Mouse (Mus musculus): ENCODE data around the gene Gabra4. TPM values are rescaled to one million over a fixed set of nuclear protein-coding genes. Genes with fewer than 3 reads are reported as not detected.

Gabra4 gene
- polyA plus RNA-seq, 1 experiment from 2014 or later = 1.2 TPM

DNA sequence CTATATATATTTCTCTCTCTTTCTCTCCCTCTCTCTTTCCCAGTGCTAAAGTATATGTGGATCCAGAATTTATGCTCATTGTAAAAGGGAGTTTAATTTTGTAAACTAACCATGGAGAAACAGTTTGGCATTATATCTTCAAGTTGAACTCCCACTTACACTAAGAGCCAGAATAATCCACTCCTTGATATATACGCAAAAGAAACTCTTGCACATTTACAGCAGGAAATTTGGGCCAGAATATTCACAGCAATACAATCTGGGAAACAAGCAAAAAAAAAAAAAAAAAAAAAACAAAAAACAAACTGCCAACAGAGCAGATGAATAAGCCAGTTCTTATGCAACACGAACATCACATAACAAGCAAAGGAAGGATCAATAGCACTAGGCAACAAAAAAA, 10.0 kb downstream of the Gabra4 start:
- H3K4me2 ChIP-seq (replicated peaks; ENCODE audit: low read depth, low read length) = no peak overlapping the region
- ATAC-seq (ENCODE audit: low FRiP score) = no peak
- WGBS = 80% methylated on average over 2 of the region's 2 CpGs
- H3K4me1 ChIP-seq (replicated peaks; ENCODE audit: control insufficient read depth, insufficient read depth, low read length) = no peaks in the 10 kb centered on the region
- H3K27me3 ChIP-seq (ENCODE audit: control insufficient read depth, insufficient read depth, low read length) = no peaks in the 10 kb centered on the region
- H3K4me3 ChIP-seq (ENCODE audit: low read depth, low read length) = no peak overlapping the region
- H3K27ac ChIP-seq (ENCODE audit: low read depth, low read length) = no peak overlapping the region
- H3K9me3 ChIP-seq (ENCODE audit: control insufficient read depth, low read length) = no peaks in the 10 kb centered on the region
- H3K36me3 ChIP-seq (ENCODE audit: control insufficient read depth, insufficient read depth, low read length) = no peaks in the 10 kb centered on the region
- no peak for DNase-seq (ENCODE audit: low spot score)
- H3K9ac ChIP-seq (ENCODE audit: low read depth, low read length) = no peak overlapping the region

DNA sequence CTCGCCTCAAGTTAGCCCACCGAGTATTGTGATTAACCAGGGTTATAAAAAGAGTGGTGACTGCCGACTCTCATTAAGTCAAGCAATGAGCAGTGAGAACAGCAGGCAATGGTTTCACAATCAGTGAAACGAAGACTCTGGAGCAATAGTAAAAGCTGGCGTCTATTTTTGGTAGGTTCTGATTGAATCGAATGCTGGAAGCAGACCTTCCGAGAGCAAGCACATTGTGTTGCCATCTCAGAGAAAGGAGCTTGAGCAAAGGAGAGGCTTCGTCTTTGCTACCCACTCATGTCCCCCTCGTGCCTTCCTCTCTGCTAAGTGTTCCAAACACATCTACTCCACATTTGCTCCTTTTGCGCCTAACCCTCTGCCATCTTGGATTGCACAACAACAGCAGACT, 18.3 kb downstream of the Gabra4 start:
- H3K4me1 ChIP-seq (replicated peaks; ENCODE audit: control insufficient read depth, insufficient read depth, low read length) = no peaks in the 10 kb centered on the region
- no peaks in the 10 kb centered on the region for H3K27me3 ChIP-seq (ENCODE audit: control insufficient read depth, insufficient read depth, low read length)
- H3K9ac ChIP-seq (ENCODE audit: low read depth, low read length) = no peak overlapping the region
- H3K36me3 ChIP-seq (ENCODE audit: control insufficient read depth, insufficient read depth, low read length) = no peaks in the 10 kb centered on the region
- H3K4me2 ChIP-seq (replicated peaks; ENCODE audit: low read depth, low read length) = no peak overlapping the region
- no peak overlapping the region for H3K4me3 ChIP-seq (ENCODE audit: low read depth, low read length)
- no peaks in the 10 kb centered on the region for H3K9me3 ChIP-seq (ENCODE audit: control insufficient read depth, low read length)
- DNase-seq (ENCODE audit: low spot score) (no peak), ATAC-seq (ENCODE audit: low FRiP score) (no peak)
- WGBS = 88% methylated on average over 10 of the region's 10 CpGs
- no peak overlapping the region for H3K27ac ChIP-seq (ENCODE audit: low read depth, low read length)

DNA sequence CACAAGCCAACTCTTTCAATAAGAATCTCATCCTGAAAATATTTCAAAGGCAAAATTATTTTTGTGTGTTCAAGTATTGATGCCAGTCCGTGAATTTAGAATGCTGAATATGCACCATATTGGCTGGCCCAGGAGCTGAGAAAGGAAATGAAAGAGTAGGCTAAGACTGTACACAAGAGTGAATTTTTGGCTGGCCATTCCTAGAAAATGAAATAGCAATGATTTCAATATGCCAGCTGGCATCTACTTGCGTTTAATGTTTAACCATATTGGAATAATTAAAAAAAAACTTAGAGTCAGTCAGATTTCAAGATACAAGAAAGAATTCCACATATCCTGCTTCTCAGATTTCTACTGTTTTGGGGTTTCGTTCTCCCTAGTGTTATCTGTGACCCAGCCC, 30.3 kb downstream of the Gabra4 start:
- H3K4me1 ChIP-seq (replicated peaks; ENCODE audit: control insufficient read depth, insufficient read depth, low read length) = no peaks in the 10 kb centered on the region
- 86% methylated on average over 3 of the region's 3 CpGs for WGBS
- H3K9ac ChIP-seq (ENCODE audit: low read depth, low read length) = no peak overlapping the region
- H3K4me3 ChIP-seq (ENCODE audit: low read depth, low read length) = no peak overlapping the region
- H3K9me3 ChIP-seq (ENCODE audit: control insufficient read depth, low read length) = no peaks in the 10 kb centered on the region
- no peak for ATAC-seq (ENCODE audit: low FRiP score)
- no peak overlapping the region for H3K27ac ChIP-seq (ENCODE audit: low read depth, low read length)
- H3K27me3 ChIP-seq (ENCODE audit: control insufficient read depth, insufficient read depth, low read length) = no peaks in the 10 kb centered on the region
- H3K4me2 ChIP-seq (replicated peaks; ENCODE audit: low read depth, low read length) = no peak overlapping the region
- H3K36me3 ChIP-seq (ENCODE audit: control insufficient read depth, insufficient read depth, low read length) = no peaks in the 10 kb centered on the region
- no peak for DNase-seq (ENCODE audit: low spot score)

DNA sequence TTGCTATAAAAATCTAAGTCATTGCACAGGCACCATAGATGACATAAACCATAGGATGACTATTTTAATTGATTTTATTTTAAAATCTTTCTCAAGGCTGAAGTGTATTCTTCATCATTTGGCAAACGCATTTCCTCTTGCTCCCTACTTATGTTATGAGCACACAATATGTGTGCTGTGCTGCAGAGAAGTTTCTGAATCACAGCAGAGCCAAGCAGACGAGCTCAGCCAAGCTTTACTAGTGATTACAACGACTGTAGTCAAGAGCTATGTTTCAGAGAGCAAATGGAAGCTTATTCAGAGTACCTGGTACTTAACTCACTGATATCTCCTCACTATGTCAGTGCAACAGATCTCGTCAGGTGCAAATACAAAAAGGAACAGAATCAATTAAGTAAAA, 41.4 kb downstream of the Gabra4 start:
- DNase-seq (ENCODE audit: low spot score) = no peak
- Histone ChIP-seq H3K4me2 (replicated peaks; ENCODE audit: low read depth, low read length) (no peak overlapping the region), H3K4me1 (replicated peaks; ENCODE audit: control insufficient read depth, insufficient read depth, low read length) (no peaks in the 10 kb centered on the region), H3K27ac (ENCODE audit: low read depth, low read length) (no peak overlapping the region), H3K4me3 (ENCODE audit: low read depth, low read length) (no peak overlapping the region), H3K9ac (ENCODE audit: low read depth, low read length) (no peak overlapping the region), H3K9me3 (ENCODE audit: control insufficient read depth, low read length) (no peaks in the 10 kb centered on the region), H3K27me3 (ENCODE audit: control insufficient read depth, insufficient read depth, low read length) (no peaks in the 10 kb centered on the region), H3K36me3 (ENCODE audit: control insufficient read depth, insufficient read depth, low read length) (no peaks in the 10 kb centered on the region)
- ATAC-seq (ENCODE audit: low FRiP score) = no peak
- 84% methylated on average over 4 of the region's 4 CpGs for whole genome bisulfite sequencing

DNA sequence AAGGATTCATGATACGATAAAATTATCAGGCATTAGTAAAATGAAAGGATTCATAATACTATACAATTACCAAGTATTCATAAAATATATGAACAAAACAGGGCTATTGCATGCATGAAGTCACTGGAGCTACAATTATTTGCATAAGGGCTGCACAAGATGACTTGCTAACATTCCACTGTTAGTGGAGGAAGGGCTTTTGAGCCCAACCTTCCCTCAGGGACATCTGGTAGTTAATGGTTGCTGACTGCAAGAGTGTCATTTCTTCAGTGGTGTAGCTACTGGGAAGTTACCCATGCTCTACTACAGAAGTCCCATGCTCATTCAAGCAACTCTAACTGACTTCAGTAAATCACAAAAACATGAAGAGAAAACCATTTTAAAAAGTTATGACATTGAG, 43.8 kb downstream of the Gabra4 start:
- no peak overlapping the region for H3K27ac ChIP-seq (ENCODE audit: low read depth, low read length)
- no peaks in the 10 kb centered on the region for H3K36me3 ChIP-seq (ENCODE audit: control insufficient read depth, insufficient read depth, low read length)
- H3K27me3 ChIP-seq (ENCODE audit: control insufficient read depth, insufficient read depth, low read length) = no peaks in the 10 kb centered on the region
- no peaks in the 10 kb centered on the region for H3K9me3 ChIP-seq (ENCODE audit: control insufficient read depth, low read length)
- no peak for ATAC-seq (ENCODE audit: low FRiP score)
- DNase-seq (ENCODE audit: low spot score) = no peak
- H3K9ac ChIP-seq (ENCODE audit: low read depth, low read length) = no peak overlapping the region
- no peak overlapping the region for H3K4me2 ChIP-seq (replicated peaks; ENCODE audit: low read depth, low read length)
- H3K4me3 ChIP-seq (ENCODE audit: low read depth, low read length) = no peak overlapping the region
- H3K4me1 ChIP-seq (replicated peaks; ENCODE audit: control insufficient read depth, insufficient read depth, low read length) = no peaks in the 10 kb centered on the region
- 87% methylated on average over 1 of the region's 1 CpGs for WGBS

DNA sequence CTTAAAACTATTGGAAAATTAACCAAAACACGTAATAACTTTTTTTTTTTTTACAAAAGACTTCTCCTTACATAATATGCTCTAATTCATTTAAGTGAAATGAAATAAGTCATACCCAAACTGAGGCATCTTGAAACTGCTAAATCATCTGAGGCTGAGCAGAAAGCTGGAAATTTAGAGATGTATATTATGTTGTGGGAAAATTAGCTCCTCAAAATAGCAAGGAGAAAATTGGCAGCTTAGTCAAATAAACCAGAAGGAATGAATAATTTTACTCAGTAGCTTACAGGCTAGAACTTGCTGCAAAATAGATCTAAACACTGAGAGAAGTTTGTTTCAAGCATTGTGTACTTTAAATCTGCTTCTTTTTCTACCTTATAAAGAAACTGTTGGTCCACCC, 49.4 kb downstream of the Gabra4 start:
- Histone ChIP-seq H3K36me3 (ENCODE audit: control insufficient read depth, insufficient read depth, low read length) (no peaks in the 10 kb centered on the region), H3K9me3 (ENCODE audit: control insufficient read depth, low read length) (no peaks in the 10 kb centered on the region), H3K4me1 (replicated peaks; ENCODE audit: control insufficient read depth, insufficient read depth, low read length) (no peaks in the 10 kb centered on the region), H3K4me3 (ENCODE audit: low read depth, low read length) (no peak overlapping the region), H3K27ac (ENCODE audit: low read depth, low read length) (no peak overlapping the region), H3K9ac (ENCODE audit: low read depth, low read length) (no peak overlapping the region), H3K27me3 (ENCODE audit: control insufficient read depth, insufficient read depth, low read length) (no peaks in the 10 kb centered on the region), H3K4me2 (replicated peaks; ENCODE audit: low read depth, low read length) (no peak overlapping the region)
- ATAC-seq (ENCODE audit: low FRiP score) (no peak), DNase-seq (ENCODE audit: low spot score) (no peak)
- 70% methylated on average over 1 of the region's 1 CpGs for WGBS

DNA sequence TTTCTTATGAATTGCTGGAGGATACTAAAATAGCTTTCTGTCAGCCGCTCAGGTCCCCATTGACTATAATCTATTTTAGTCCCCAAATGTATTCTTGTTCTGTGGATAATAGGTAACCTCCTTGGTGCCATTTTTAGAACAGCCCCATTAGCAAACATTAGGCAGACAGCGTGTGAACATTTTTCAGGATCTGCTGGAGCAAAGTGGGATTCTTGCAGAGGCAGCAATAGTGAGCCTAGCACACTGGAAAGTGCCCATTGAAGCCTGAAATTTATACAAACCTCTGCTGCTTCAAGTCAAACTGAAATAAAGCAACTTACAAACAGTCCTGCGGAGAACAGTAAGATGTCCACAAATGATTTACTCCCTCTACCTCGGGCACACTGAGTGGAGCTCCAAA, 51.2 kb downstream of the Gabra4 start:
- 60% methylated on average over 4 of the region's 4 CpGs for WGBS
- Histone ChIP-seq H3K9ac (ENCODE audit: low read depth, low read length) (no peak overlapping the region), H3K27me3 (ENCODE audit: control insufficient read depth, insufficient read depth, low read length) (no peaks in the 10 kb centered on the region), H3K36me3 (ENCODE audit: control insufficient read depth, insufficient read depth, low read length) (no peaks in the 10 kb centered on the region), H3K4me2 (replicated peaks; ENCODE audit: low read depth, low read length) (no peak overlapping the region), H3K4me3 (ENCODE audit: low read depth, low read length) (no peak overlapping the region), H3K4me1 (replicated peaks; ENCODE audit: control insufficient read depth, insufficient read depth, low read length) (no peaks in the 10 kb centered on the region), H3K27ac (ENCODE audit: low read depth, low read length) (no peak overlapping the region), H3K9me3 (ENCODE audit: control insufficient read depth, low read length) (no peaks in the 10 kb centered on the region)
- no peak for ATAC-seq (ENCODE audit: low FRiP score)
- DNase-seq (ENCODE audit: low spot score) = no peak

DNA sequence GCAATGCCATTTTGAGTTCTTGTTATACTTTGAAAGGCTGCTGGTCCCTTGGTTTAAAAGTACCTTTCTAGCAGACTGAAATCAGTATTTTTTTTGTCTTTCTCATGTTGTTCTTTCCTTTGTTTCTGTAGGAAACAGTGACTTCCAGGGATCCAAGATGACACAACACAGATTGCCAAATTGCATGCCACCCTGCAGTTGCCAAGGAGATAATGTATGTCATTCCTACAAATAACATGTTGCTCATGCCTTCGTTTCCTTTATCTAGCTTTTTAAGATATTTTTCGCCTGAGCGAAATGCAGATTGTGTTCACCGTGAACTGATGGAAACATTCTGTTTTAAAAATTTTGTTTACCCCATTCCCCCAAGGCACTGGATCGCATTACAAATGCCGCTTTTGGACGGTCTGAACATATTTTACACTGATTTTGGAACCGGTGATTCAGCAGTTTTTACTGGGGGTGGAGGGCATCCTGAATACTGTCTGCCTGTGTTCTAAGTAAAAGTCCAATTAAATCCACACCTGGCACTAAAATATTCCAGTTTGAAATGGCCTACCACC, 53.9 kb downstream of the Gabra4 start:
- no peaks in the 10 kb centered on the region for H3K27me3 ChIP-seq (ENCODE audit: control insufficient read depth, insufficient read depth, low read length)
- H3K27ac ChIP-seq (ENCODE audit: low read depth, low read length) = no peak overlapping the region
- no peak overlapping the region for H3K4me2 ChIP-seq (replicated peaks; ENCODE audit: low read depth, low read length)
- WGBS = 78% methylated on average over 8 of the region's 8 CpGs
- no peak overlapping the region for H3K9ac ChIP-seq (ENCODE audit: low read depth, low read length)
- no peak for DNase-seq (ENCODE audit: low spot score)
- H3K9me3 ChIP-seq (ENCODE audit: control insufficient read depth, low read length) = no peaks in the 10 kb centered on the region
- no peak for ATAC-seq (ENCODE audit: low FRiP score)
- H3K4me1 ChIP-seq (replicated peaks; ENCODE audit: control insufficient read depth, insufficient read depth, low read length) = no peaks in the 10 kb centered on the region
- H3K36me3 ChIP-seq (ENCODE audit: control insufficient read depth, insufficient read depth, low read length) = no peaks in the 10 kb centered on the region
- H3K4me3 ChIP-seq (ENCODE audit: low read depth, low read length) = no peak overlapping the region

DNA sequence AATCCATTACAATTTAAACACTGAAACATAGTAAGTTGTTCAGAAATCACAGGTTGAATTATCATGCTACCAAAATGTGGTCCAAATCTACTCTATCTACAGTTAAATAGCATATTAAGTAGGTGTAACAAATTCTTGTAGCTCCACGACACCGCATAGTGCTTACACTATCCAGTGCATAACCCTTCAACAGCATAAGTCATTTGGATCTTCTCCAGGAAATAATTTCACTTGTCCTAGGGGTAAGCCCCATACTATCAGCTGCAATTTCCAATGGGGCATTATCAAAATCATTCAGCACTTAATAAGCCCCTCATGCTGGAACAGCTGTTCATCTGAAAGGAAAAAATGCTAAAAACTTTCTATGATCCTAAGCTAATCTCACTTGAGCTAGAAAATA, 62.8 kb downstream of the Gabra4 start:
- no peak overlapping the region for H3K9ac ChIP-seq (ENCODE audit: low read depth, low read length)
- H3K9me3 ChIP-seq (ENCODE audit: control insufficient read depth, low read length) = no peaks in the 10 kb centered on the region
- no peak overlapping the region for H3K27ac ChIP-seq (ENCODE audit: low read depth, low read length)
- DNase-seq (ENCODE audit: low spot score) = no peak
- 92% methylated on average over 2 of the region's 2 CpGs for WGBS
- no peaks in the 10 kb centered on the region for H3K27me3 ChIP-seq (ENCODE audit: control insufficient read depth, insufficient read depth, low read length)
- H3K4me2 ChIP-seq (replicated peaks; ENCODE audit: low read depth, low read length) = no peak overlapping the region
- no peak for ATAC-seq (ENCODE audit: low FRiP score)
- H3K4me3 ChIP-seq (ENCODE audit: low read depth, low read length) = no peak overlapping the region
- no peaks in the 10 kb centered on the region for H3K36me3 ChIP-seq (ENCODE audit: control insufficient read depth, insufficient read depth, low read length)
- no peaks in the 10 kb centered on the region for H3K4me1 ChIP-seq (replicated peaks; ENCODE audit: control insufficient read depth, insufficient read depth, low read length)
